Mouse (Mus musculus) cerebellum, adult 8-10 months (tissue): ENCODE measurements around the gene Olfml3.

Source experiments
- DNase-seq: peaks from one replicate; pipeline ENCODE4 v3.0.0; 2022

Olfml3 gene

GRCm38 (mm10) chr3:103739329-103739728 lies 1.5 kb upstream of the Olfml3 start, which contains the start of gene Gm10964:
Gm10964 (plus strand) TSS chr3:103739366.
- DNase-seq = no peak

- DNase-seq = peak; percentile 36
Observed at GRCm38 (mm10) chr3:103737061-103737754, 593 bp downstream of the Olfml3 start.

GRCm38 (mm10) chr3:103735776-103736600 lies 1.8 kb downstream of the Olfml3 start:
- DNase-seq = no peak

GRCm38 (mm10) chr3:103734696-103735519 lies 2.9 kb downstream of the Olfml3 start:
- DNase-seq = no peak

- DNase-seq = no peak
Observed at GRCm38 (mm10) chr3:103733799-103734695, 3.8 kb downstream of the Olfml3 start.

GRCm38 (mm10) chr3:103733176-103733575 lies 4.6 kb downstream of the Olfml3 start:
- DNase-seq = no peak

GRCm38 (mm10) chr3:103732116-103732515 lies 5.7 kb downstream of the Olfml3 start:
- no peak for DNase-seq

- no peak for DNase-seq
Observed at GRCm38 (mm10) chr3:103729850-103730249, 8.0 kb downstream of the Olfml3 start.

GRCm38 (mm10) chr3:103727813-103728326 lies 9.9 kb downstream of the Olfml3 start:
- DNase-seq = no peak

GRCm38 (mm10) chr3:103726642-103727041 lies 11.2 kb downstream of the Olfml3 start:
- no peak for DNase-seq

GRCm38 (mm10) chr3:103724137-103724536 lies 13.7 kb downstream of the Olfml3 start:
- DNase-seq = no peak

GRCm38 (mm10) chr3:103718728-103719127 lies 19.1 kb downstream of the Olfml3 start:
- DNase-seq = no peak

- DNase-seq = no peak
Observed at GRCm38 (mm10) chr3:103716774-103717760, 20.7 kb downstream of the Olfml3 start.

- DNase-seq = no peak
Observed at GRCm38 (mm10) chr3:103715762-103716693, 21.8 kb downstream of the Olfml3 start.

GRCm38 (mm10) chr3:103714942-103715341 lies 22.9 kb downstream of the Olfml3 start:
- DNase-seq = no peak

- no peak for DNase-seq
Observed at GRCm38 (mm10) chr3:103714236-103714875, 23.4 kb downstream of the Olfml3 start.

GRCm38 (mm10) chr3:103712196-103712595 lies 25.6 kb downstream of the Olfml3 start:
- no peak for DNase-seq

- no peak for DNase-seq
Observed at GRCm38 (mm10) chr3:103709470-103710040, 28.2 kb downstream of the Olfml3 start.

GRCm38 (mm10) chr3:103705426-103705825 lies 32.4 kb downstream of the Olfml3 start:
- no peak for DNase-seq
